Mouse (Mus musculus) neural tube, embryonic 12.5 days (tissue): ENCODE data around the gene Lrguk. TPM values are rescaled to one million over a fixed set of nuclear protein-coding genes. Genes with fewer than 3 reads are reported as not detected.
A peak's percentile ranks its signal among the peaks of the same experiment; 100 is the strongest.

Experiments
- ATAC-seq: fragments of 200-750 bp; cut with Nextera tagmentation; 2 replicates; pipeline ENCODE4 v1.8.0; 2017; ENCODE audit warnings: low read depth, mild to moderate bottlenecking, moderate TSS enrichment, moderate library complexity; ENCODE audit not compliant: low FRiP score
- H3K27ac ChIP-seq: fragments of 300-500 bp; sonication (generic); 2 replicates; pipeline ENCODE4 v1.5.1; 2016
- H3K27me3 ChIP-seq: fragments of 300-500 bp; sonication (generic); replicated peaks from 2 replicates; pipeline ENCODE4 v1.6.1; 2016; ENCODE audit warnings: mild to moderate bottlenecking
- H3K36me3 ChIP-seq: fragments of 300-500 bp; sonication (generic); 2 replicates; pipeline ENCODE4 v1.6.1; 2016; ENCODE audit warnings: mild to moderate bottlenecking
- H3K4me1 ChIP-seq: fragments of 300-500 bp; sonication (generic); 2 replicates; pipeline ENCODE4 v1.6.1; 2016
- H3K4me2 ChIP-seq: fragments of 300-500 bp; sonication (generic); replicated peaks from 2 replicates; pipeline ENCODE4 v1.6.1; 2016; ENCODE audit warnings: mild to moderate bottlenecking
- H3K4me3 ChIP-seq: fragments of 300-500 bp; sonication (generic); 2 replicates; pipeline ENCODE4 v1.5.1; 2016
- H3K9ac ChIP-seq: fragments of 300-500 bp; sonication (generic); 2 replicates; pipeline ENCODE4 v1.6.1; 2016; ENCODE audit warnings: mild to moderate bottlenecking
- H3K9me3 ChIP-seq: fragments of 300-500 bp; sonication (generic); 2 replicates; pipeline ENCODE4 v1.6.1; 2016; ENCODE audit warnings: mild to moderate bottlenecking
- WGBS: fragments of 180-500 bp; shearing (Covaris S2); methylation state at CpG from one replicate; pipeline ENCODE4 v1.1.7; 2016; 5-methylcytosine and 5-hydroxymethylcytosine counted together
- polyA plus RNA-seq: library from polyadenylated mRNA; unstranded; fragments of >200 nt; fragmentation: Nextera tagmentation; extraction: Ambion mirVana; gene quantifications from 2 replicates; pipeline ENCODE4 v1.2.1, GENCODE M21; 2016

The Lrguk gene
- polyA plus RNA-seq, 1 experiment from 2014 or later: 1.2 TPM

GRCm38 (mm10) chr6:34170844-34171494 is 141.7 kb downstream of the Lrguk start:
- Histone ChIP-seq H3K36me3 (peaks cover 23% of the 10 kb centered on the region), H3K4me2 (no peak overlapping the region), H3K9ac (no peak overlapping the region), H3K27me3 (no peaks in the 10 kb centered on the region), H3K4me1 (peaks cover 4% of the 10 kb centered on the region), H3K27ac (no peak overlapping the region), H3K4me3 (no peak overlapping the region), H3K9me3 (no peaks in the 10 kb centered on the region)
- 89% methylated on average over 7 of the region's 7 CpGs for WGBS
- ATAC-seq: no peak

GRCm38 (mm10) chr6:34171748-34172457 is 142.7 kb downstream of the Lrguk start:
- no peak overlapping the region for H3K27ac ChIP-seq
- H3K4me3 ChIP-seq: no peak overlapping the region
- no peak for ATAC-seq
- 93% methylated on average over 12 of the region's 12 CpGs for WGBS
- no peak overlapping the region for H3K4me2 ChIP-seq
- H3K9ac ChIP-seq: no peak overlapping the region
- H3K9me3 ChIP-seq: no peaks in the 10 kb centered on the region
- peaks cover 14% of the 10 kb centered on the region for H3K36me3 ChIP-seq
- peaks cover 8% of the 10 kb centered on the region for H3K4me1 ChIP-seq
- H3K27me3 ChIP-seq: no peaks in the 10 kb centered on the region

GRCm38 (mm10) chr6:34173251-34173650 is 144.0 kb downstream of the Lrguk start:
- Histone ChIP-seq H3K27me3 (no peaks in the 10 kb centered on the region), H3K4me2 (no peak overlapping the region), H3K27ac (no peak overlapping the region), H3K9ac (no peak overlapping the region), H3K9me3 (no peaks in the 10 kb centered on the region), H3K36me3 (0 out of 2 replicates have a peak, but pooled peaks cover 8% of the 10 kb centered on the region), H3K4me1 (peaks cover 8% of the 10 kb centered on the region), H3K4me3 (no peak overlapping the region)
- WGBS: 87% methylated on average over 12 of the region's 12 CpGs
- ATAC-seq: no peak

- H3K27ac ChIP-seq: no peak overlapping the region
- no peak for ATAC-seq
Observed at GRCm38 (mm10) chr6:34174715-34175114, 145.5 kb downstream of the Lrguk start.

GRCm38 (mm10) chr6:34176111-34176863 is 147.0 kb downstream of the Lrguk start:
- peak overlapping the region; percentile 69 for H3K4me3 ChIP-seq
- H3K4me2 ChIP-seq: peak overlapping the region; percentile 72
- H3K4me1 ChIP-seq: peaks cover 8% of the 10 kb centered on the region
- ATAC-seq: peak; percentile 84
- peak overlapping the region; percentile 76 for H3K9ac ChIP-seq
- no peaks in the 10 kb centered on the region for H3K36me3 ChIP-seq
- H3K27me3 ChIP-seq: no peaks in the 10 kb centered on the region
- no peaks in the 10 kb centered on the region for H3K9me3 ChIP-seq
- WGBS: 4% methylated on average over 29 of the region's 29 CpGs
- H3K27ac ChIP-seq: no peak overlapping the region

More at GRCm38 (mm10) chr6:34174715-34175114, 145.5 kb downstream of the Lrguk start:
- no peak overlapping the region for H3K9ac ChIP-seq
- no peaks in the 10 kb centered on the region for H3K27me3 ChIP-seq
- H3K9me3 ChIP-seq: no peaks in the 10 kb centered on the region
- H3K4me2 ChIP-seq: no peak overlapping the region
- peaks cover 8% of the 10 kb centered on the region for H3K4me1 ChIP-seq
- 91% methylated on average over 8 of the region's 8 CpGs for WGBS
- no peak overlapping the region for H3K4me3 ChIP-seq
- no peaks in the 10 kb centered on the region for H3K36me3 ChIP-seq

GRCm38 (mm10) chr6:34176864-34177247 is 147.6 kb downstream of the Lrguk start, which contains the start of gene Slc35b4:
Gene Slc35b4, minus strand, starts transcription at chr6:34177111.
- peak within 1 kb of the TSS; percentile 69 for H3K4me3 ChIP-seq
- ATAC-seq: peak; percentile 100
- no peaks in the 10 kb centered on the region for H3K36me3 ChIP-seq
- H3K4me1 ChIP-seq: peaks cover 8% of the 10 kb centered on the region
- peak within 1 kb of the TSS; percentile 76 for H3K9ac ChIP-seq
- no peaks in the 10 kb centered on the region for H3K27me3 ChIP-seq
- no peak within 1 kb of the TSS for H3K27ac ChIP-seq
- under 1% methylated on average over 29 of the region's 29 CpGs for WGBS
- peak within 1 kb of the TSS; percentile 72 for H3K4me2 ChIP-seq
- no peaks in the 10 kb centered on the region for H3K9me3 ChIP-seq

GRCm38 (mm10) chr6:34179007-34179406 is 149.8 kb downstream of the Lrguk start:
- 83% methylated on average over 3 of the region's 3 CpGs for WGBS
- no peak overlapping the region for H3K9ac ChIP-seq

GRCm38 (mm10) chr6:34179911-34180310 is 150.7 kb downstream of the Lrguk start:
- Histone ChIP-seq H3K4me3 (no peak overlapping the region), H3K36me3 (no peaks in the 10 kb centered on the region), H3K27me3 (no peaks in the 10 kb centered on the region), H3K9me3 (no peaks in the 10 kb centered on the region), H3K4me2 (no peak overlapping the region), H3K4me1 (peaks cover 8% of the 10 kb centered on the region), H3K9ac (no peak overlapping the region), H3K27ac (no peak overlapping the region)
- ATAC-seq: no peak
- 84% methylated on average over 4 of the region's 4 CpGs for WGBS

More at GRCm38 (mm10) chr6:34179007-34179406, 149.8 kb downstream of the Lrguk start:
- Histone ChIP-seq H3K4me3 (no peak overlapping the region), H3K9me3 (no peaks in the 10 kb centered on the region), H3K27me3 (no peaks in the 10 kb centered on the region), H3K36me3 (no peaks in the 10 kb centered on the region), H3K27ac (no peak overlapping the region), H3K4me2 (no peak overlapping the region), H3K4me1 (peaks cover 8% of the 10 kb centered on the region)
- no peak for ATAC-seq

GRCm38 (mm10) chr6:34181961-34182360 is 152.7 kb downstream of the Lrguk start:
- ATAC-seq: no peak
- Histone ChIP-seq H3K9ac (no peak overlapping the region), H3K4me2 (no peak overlapping the region), H3K9me3 (no peaks in the 10 kb centered on the region), H3K4me1 (no peaks in the 10 kb centered on the region), H3K36me3 (no peaks in the 10 kb centered on the region), H3K27me3 (no peaks in the 10 kb centered on the region), H3K4me3 (no peak overlapping the region), H3K27ac (no peak overlapping the region)
- 88% methylated on average over 3 of the region's 3 CpGs for WGBS

- Histone ChIP-seq H3K36me3 (no peaks in the 10 kb centered on the region), H3K4me3 (no peak overlapping the region), H3K27ac (no peak overlapping the region), H3K9me3 (no peaks in the 10 kb centered on the region), H3K4me1 (no peaks in the 10 kb centered on the region), H3K27me3 (no peaks in the 10 kb centered on the region), H3K4me2 (no peak overlapping the region), H3K9ac (no peak overlapping the region)
- 93% methylated on average over 3 of the region's 3 CpGs for WGBS
- no peak for ATAC-seq
Observed at GRCm38 (mm10) chr6:34183326-34183725, 154.1 kb downstream of the Lrguk start.
